Mouse (Mus musculus) forebrain, postnatal 0 days (tissue): ENCODE data around the gene Wipi2. TPM values are rescaled to one million over a fixed set of nuclear protein-coding genes. Genes with fewer than 3 reads are reported as not detected.

Experiments used
- ATAC-seq: fragments of 200-750 bp; cut with Nextera tagmentation; 2 replicates; pipeline ENCODE4 v1.8.0; 2017; ENCODE audit warnings: mild to moderate bottlenecking, moderate library complexity
- DNase-seq: peaks from one replicate; pipeline ENCODE4 v3.0.0-alpha.2; 2015
- H3K27ac ChIP-seq: fragments of 300-500 bp; sonication (generic); 2 replicates; pipeline ENCODE4 v1.5.1; 2014; ENCODE audit warnings: low read depth, mild to moderate bottlenecking, antibody characterized with exemption, low read length, moderate library complexity, mixed read lengths
- H3K27me3 ChIP-seq: fragments of 300-500 bp; sonication (generic); 2 replicates; pipeline ENCODE4 v1.6.1; 2014; ENCODE audit warnings: mild to moderate bottlenecking, low read length, mixed read lengths; ENCODE audit not compliant: insufficient read depth
- H3K36me3 ChIP-seq: fragments of 300-500 bp; sonication (generic); 2 replicates; pipeline ENCODE4 v1.6.1; 2014; ENCODE audit warnings: mild to moderate bottlenecking, moderate library complexity; ENCODE audit not compliant: insufficient read depth
- H3K4me1 ChIP-seq: fragments of 300-500 bp; sonication (generic); 2 replicates; pipeline ENCODE4 v1.6.1; 2014; ENCODE audit warnings: antibody characterized with exemption; ENCODE audit not compliant: insufficient read depth
- H3K4me2 ChIP-seq: fragments of 300-500 bp; sonication (generic); 2 replicates; pipeline ENCODE4 v1.6.1; 2014; ENCODE audit warnings: low read depth, mild to moderate bottlenecking, moderate library complexity
- H3K4me3 ChIP-seq: fragments of 300-500 bp; sonication (generic); 2 replicates; pipeline ENCODE4 v1.5.1; 2014; ENCODE audit warnings: low read depth, low read length, mixed read lengths
- H3K9ac ChIP-seq: fragments of 300-500 bp; sonication (generic); 2 replicates; pipeline ENCODE4 v1.6.1; 2014; ENCODE audit warnings: mild to moderate bottlenecking
- H3K9me3 ChIP-seq: fragments of 300-500 bp; sonication (generic); 2 replicates; pipeline ENCODE4 v1.6.1; 2016; ENCODE audit warnings: low read length
- CTCF ChIP-seq: sonication (generic); IDR thresholded peaks from 2 replicates; pipeline ENCODE4 v1.5.1; 2016; ENCODE audit warnings: antibody characterized with exemption, control low read depth, low read depth
- WGBS: fragments of 180-500 bp; shearing (Covaris S2); extraction: QIAGEN DNeasy Blood & Tissue Kit; methylation state at CpG from one replicate; pipeline ENCODE4 v1.1.7; 2014; 5-methylcytosine and 5-hydroxymethylcytosine counted together
- polyA plus RNA-seq: library from polyadenylated mRNA; unstranded; fragments of >200 nt; fragmentation: Nextera tagmentation; extraction: Ambion mirVana; gene quantifications from 2 replicates; pipeline ENCODE4 v1.2.1, GENCODE M21; 2015
- total RNA-seq: library from RNA; depleted of rRNA; stranded (reverse); fragments of >200 nt; gene quantifications from 2 replicates; pipeline ENCODE4 v1.2.3, GENCODE M21; 2014

The Wipi2 gene
- total and polyA plus RNA-seq, 2 experiments from 2014 or later, result 37.4 to 68.0 TPM

- TF ChIP-seq CTCF, result no peak
- Histone ChIP-seq H3K27me3 (no peaks in the 10 kb centered on the region), H3K27ac (no peak overlapping the region), H3K36me3 (no peaks in the 10 kb centered on the region), H3K9me3 (no peaks in the 10 kb centered on the region), H3K4me2 (no peak overlapping the region), H3K4me3 (no peak overlapping the region), H3K9ac (no peak overlapping the region), H3K4me1 (peaks cover 5% of the 10 kb centered on the region)
- ATAC-seq (no peak), DNase-seq (no peak)
- WGBS, result 82% methylated on average over 6 of the region's 6 CpGs
Measured at GRCm38 (mm10) chr5:142597648-142598390, 29.7 kb upstream of the Wipi2 start.

GRCm38 (mm10) chr5:142604379-142604778, 23.1 kb upstream of the Wipi2 start:
- Histone ChIP-seq H3K4me2 (no peak overlapping the region), H3K4me3 (no peak overlapping the region), H3K27ac (no peak overlapping the region), H3K9ac (no peak overlapping the region), H3K36me3 (no peaks in the 10 kb centered on the region), H3K27me3 (no peaks in the 10 kb centered on the region), H3K4me1 (peaks cover 9% of the 10 kb centered on the region; the same call in 1 of the 2 replicates), H3K9me3 (no peaks in the 10 kb centered on the region)
- DNase-seq (no peak), ATAC-seq (no peak)
- no peak for TF ChIP-seq CTCF
- 80% methylated on average over 7 of the region's 7 CpGs for WGBS

GRCm38 (mm10) chr5:142605288-142605687, 22.2 kb upstream of the Wipi2 start:
- no peak for TF ChIP-seq CTCF
- H3K27me3 ChIP-seq, result no peaks in the 10 kb centered on the region
- no peak overlapping the region for H3K9ac ChIP-seq
- no peak for ATAC-seq
- DNase-seq, result no peak
- no peaks in the 10 kb centered on the region for H3K9me3 ChIP-seq
- H3K4me2 ChIP-seq, result no peak overlapping the region
- H3K27ac ChIP-seq, result no peak overlapping the region
- peaks cover 9% of the 10 kb centered on the region; the same call in 1 of the 2 replicates for H3K4me1 ChIP-seq
- WGBS, result 92% methylated on average over 12 of the region's 12 CpGs
- H3K36me3 ChIP-seq, result no peaks in the 10 kb centered on the region
- H3K4me3 ChIP-seq, result no peak overlapping the region

GRCm38 (mm10) chr5:142608259-142608988, 19.1 kb upstream of the Wipi2 start, which contains the start of gene Mmd2:
Gene Mmd2 (minus strand): TSS chr5:142608800.
- Histone ChIP-seq H3K27me3 (no peaks in the 10 kb centered on the region), H3K9ac (peak within 1 kb of the TSS; percentile 91), H3K36me3 (no peaks in the 10 kb centered on the region), H3K9me3 (no peaks in the 10 kb centered on the region), H3K4me3 (peak within 1 kb of the TSS; percentile 72), H3K4me2 (peak within 1 kb of the TSS; percentile 71), H3K4me1 (peaks cover 8% of the 10 kb centered on the region; the same call in 1 of the 2 replicates), H3K27ac (peak within 1 kb of the TSS; percentile 84)
- WGBS, result 4% methylated on average over 42 of the region's 42 CpGs
- ATAC-seq (peak; percentile 94), DNase-seq (peak; percentile 80)
- no peak for TF ChIP-seq CTCF

- Histone ChIP-seq H3K27ac (peak overlapping the region; percentile 84), H3K9ac (peak overlapping the region; percentile 91), H3K4me2 (peak overlapping the region; percentile 71), H3K4me3 (peak overlapping the region; percentile 72), H3K36me3 (no peaks in the 10 kb centered on the region), H3K27me3 (no peaks in the 10 kb centered on the region), H3K9me3 (no peaks in the 10 kb centered on the region), H3K4me1 (peaks cover 8% of the 10 kb centered on the region; the same call in 1 of the 2 replicates)
- TF ChIP-seq CTCF, result no peak
- no peak for DNase-seq
- no peak for ATAC-seq
- WGBS, result 4% methylated on average over 4 of the region's 4 CpGs
Measured at GRCm38 (mm10) chr5:142608989-142609325, 18.5 kb upstream of the Wipi2 start.

GRCm38 (mm10) chr5:142610362-142610761, 17.1 kb upstream of the Wipi2 start:
- no peak overlapping the region for H3K9ac ChIP-seq
- WGBS, result 92% methylated on average over 4 of the region's 4 CpGs
- H3K4me2 ChIP-seq, result no peak overlapping the region
- no peaks in the 10 kb centered on the region for H3K9me3 ChIP-seq
- H3K27ac ChIP-seq, result no peak overlapping the region
- H3K4me1 ChIP-seq, result peaks cover 8% of the 10 kb centered on the region; the same call in 1 of the 2 replicates
- H3K27me3 ChIP-seq, result no peaks in the 10 kb centered on the region
- DNase-seq, result no peak
- no peaks in the 10 kb centered on the region for H3K36me3 ChIP-seq
- no peak for TF ChIP-seq CTCF
- H3K4me3 ChIP-seq, result no peak overlapping the region
- ATAC-seq, result no peak

GRCm38 (mm10) chr5:142614513-142614912, 13.0 kb upstream of the Wipi2 start:
- no peak overlapping the region for H3K9ac ChIP-seq
- H3K27me3 ChIP-seq, result no peaks in the 10 kb centered on the region
- no peak for TF ChIP-seq CTCF
- 64% methylated on average over 3 of the region's 3 CpGs for WGBS
- H3K4me3 ChIP-seq, result no peak overlapping the region
- no peak for DNase-seq
- no peaks in the 10 kb centered on the region for H3K9me3 ChIP-seq
- H3K36me3 ChIP-seq, result no peaks in the 10 kb centered on the region
- no peak for ATAC-seq
- H3K27ac ChIP-seq, result no peak overlapping the region
- H3K4me2 ChIP-seq, result no peak overlapping the region
- peaks cover 4% of the 10 kb centered on the region; the same call in 1 of the 2 replicates for H3K4me1 ChIP-seq
